Mouse (Mus musculus) c-Kit-positive CD71-positive TER-119-positive erythroid progenitor cells, embryonic 14.5 days (primary cell): ENCODE data around the gene Idua.

Experiments used
- DNase-seq: peaks from one replicate; pipeline ENCODE4 v3.0.0-alpha.2; 2013; ENCODE audit warnings: low spot score

The Idua gene

DNA sequence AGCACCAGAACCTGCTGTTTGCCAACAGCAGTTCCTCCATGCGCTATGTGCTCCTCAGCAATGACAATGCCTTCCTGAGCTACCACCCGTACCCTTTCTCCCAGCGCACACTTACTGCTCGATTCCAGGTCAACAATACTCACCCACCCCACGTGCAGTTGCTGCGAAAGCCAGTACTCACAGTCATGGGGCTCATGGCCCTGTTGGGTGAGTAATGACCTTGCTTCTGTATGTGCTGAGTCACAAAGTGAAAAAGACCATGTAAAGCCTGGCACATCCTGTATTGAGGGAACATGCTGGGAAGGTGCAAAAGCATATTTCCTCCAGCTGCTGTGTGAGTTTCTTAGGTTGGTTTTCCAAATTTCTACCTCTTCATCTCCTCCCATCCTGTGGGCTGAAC lies 20.7 kb downstream of the Idua start:
- DNase-seq: no peak

DNA sequence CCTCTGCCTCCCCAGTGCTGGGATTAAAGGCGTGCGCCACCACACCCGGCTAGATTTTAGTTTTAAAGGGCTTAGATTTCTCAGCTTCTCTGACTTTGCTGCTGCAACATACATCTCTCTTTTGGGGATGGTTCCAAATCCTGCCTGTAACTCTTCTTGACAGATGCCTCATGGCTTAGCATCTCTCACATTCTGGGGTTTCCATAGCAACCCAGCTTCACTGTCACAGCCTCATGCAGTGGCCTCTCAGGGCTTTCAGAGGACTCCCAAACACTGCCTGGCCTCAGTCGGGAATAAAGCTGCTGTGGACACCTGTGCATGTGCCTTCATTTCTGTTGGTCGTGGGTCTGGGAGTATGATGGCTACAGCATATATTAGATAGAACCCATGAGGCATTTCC lies 29.0 kb downstream of the Idua start:
- DNase-seq: no peak

DNA sequence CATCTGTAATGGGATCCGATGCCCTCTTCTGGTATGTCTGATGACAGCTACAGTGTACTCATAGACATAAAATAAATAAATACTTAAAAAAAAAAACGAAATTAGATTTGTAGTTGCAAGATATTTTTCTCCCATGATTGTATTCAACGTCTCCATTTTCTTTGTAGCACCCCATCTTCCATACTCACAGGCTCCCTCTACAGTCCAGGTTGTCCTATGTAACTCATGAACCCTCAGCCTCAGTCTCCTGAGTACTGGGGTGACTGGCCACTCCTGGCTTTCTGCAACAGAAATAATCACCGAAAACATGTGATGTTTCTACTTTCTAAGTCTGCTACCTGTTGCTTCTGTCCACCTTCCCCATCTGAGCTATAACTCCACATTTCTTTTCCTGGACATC lies 31.0 kb downstream of the Idua start:
- DNase-seq: no peak

DNA sequence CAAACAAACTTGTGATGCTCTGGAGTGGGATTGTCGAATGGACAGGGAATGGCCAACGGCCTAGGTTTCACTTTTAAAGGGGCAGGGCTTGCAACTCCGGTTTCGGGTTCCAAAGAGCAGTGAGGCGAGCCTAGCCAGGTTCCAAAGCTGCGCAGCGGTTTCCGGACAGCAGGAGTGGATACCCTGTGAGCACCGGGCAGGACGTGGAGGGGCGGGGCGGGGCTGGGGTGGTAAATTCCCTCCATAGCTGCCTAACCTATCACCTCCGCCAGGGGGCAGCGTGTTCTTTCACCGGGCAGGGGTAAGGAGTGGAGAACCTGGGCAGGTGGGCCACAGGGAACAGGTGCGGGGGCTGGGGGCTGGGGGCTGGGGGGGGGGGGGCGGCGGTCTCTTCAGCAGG lies 32.1 kb downstream of the Idua start, which contains the start of gene Fgfrl1:
Gene Fgfrl1, plus strand, starts transcription at position 112 of the 400 bp plus-strand sequence.
- peak; percentile 72 for DNase-seq

DNA sequence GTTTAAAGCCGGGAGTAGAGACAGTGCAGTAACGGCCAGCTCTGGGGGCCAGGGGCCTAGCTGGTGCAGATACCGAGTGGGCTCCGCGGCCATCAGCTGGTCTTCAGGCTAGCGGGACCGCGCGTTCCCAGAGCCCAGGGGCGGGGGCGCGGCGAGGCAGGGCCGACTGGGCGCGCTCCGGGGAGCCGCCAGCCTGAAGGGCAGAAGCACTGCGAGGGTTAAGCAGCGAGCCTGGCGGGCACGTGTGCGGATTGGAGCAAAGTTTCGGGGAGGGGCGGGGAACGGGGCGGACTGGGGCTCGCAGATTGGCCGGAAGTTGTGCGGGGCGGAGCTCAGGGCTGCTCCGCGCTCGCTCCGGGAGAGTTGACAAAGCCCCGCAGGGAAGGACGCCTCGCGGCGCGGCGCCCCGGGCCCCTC lies 33.7 kb downstream of the Idua start:
- peak; percentile 90 for DNase-seq

DNA sequence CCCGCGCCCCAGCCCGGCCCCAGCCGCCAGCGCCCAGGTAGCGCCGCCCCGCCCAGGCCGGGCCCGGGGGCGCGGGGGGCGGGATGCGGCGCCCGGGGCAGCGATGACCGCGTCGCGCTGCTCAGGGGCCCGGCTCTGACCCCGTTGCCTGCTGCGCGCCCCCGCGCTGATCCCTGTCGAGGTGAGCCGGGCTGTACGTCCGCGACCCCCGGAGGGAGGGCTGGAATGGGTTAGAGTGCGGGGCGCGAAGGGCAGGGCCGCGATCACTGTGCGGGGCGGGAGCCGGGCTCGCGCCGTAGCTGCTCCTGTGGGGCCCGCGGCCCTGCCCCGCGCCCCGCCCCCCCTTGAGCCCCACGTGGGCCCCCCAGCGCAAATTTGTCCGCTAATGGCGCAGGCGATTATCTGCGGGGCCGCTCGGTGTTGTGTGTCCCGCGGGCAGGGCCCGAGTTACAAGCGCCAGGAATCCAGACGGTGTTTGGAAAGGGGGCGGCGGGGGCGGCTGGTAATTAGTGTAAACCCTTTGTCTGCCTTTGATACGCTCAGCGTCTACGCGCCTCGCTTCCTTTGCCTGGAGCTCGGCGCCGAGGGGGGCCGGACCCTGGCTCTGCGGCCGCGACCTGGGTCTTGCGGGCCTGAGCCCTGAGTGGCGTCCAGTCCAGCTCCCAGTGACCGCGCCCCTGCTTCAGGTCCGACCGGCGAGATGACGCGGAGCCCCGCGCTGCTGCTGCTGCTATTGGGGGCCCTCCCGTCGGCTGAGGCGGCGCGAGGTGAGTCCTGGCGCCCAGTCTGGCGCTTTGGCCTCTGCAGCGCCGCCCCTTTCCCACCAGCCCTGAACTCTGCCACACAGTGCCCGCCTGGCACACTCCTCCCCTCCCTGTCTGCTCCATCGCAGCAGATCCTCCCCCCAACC lies 34.5 kb downstream of the Idua start:
- DNase-seq: no peak

DNA sequence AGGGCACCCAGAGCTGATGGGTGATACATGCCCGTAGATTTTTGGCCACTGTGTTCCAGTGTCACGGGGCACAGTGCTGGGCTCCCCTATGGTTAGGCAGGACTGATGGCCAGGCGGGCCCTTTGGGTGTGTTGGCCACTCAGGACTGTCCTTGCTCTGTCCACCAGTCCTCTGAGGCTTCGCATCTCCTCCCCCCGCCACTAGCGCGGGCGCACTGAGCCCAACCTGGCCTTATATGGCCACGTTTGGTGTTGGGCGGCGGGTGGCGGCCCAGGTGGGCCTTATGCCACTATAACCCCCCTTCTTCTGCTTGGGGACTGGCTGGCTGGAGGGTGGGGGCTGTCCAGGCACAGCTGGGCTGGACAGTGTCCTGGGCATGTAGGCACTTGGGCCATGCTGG lies 35.7 kb downstream of the Idua start:
- no peak for DNase-seq

DNA sequence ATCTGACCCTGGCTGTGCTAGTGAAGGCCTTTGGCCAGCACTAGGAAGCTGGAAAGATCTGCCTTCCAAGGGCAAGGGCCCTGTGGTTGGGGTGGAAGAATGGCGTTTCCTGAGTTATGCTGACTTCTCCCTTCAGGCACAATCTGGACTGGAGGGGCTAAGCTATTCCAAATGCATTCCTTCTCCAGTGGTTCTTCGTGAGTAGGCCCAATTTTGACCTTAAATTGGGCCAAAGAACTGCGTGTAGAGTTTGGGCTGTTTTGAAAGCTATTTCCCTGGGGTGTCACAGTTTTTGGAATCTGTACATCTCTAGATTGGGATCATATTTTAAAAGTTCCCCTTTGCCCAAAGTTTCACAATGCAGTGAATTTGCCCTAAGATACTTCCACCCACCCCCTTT lies 36.4 kb downstream of the Idua start:
- DNase-seq: no peak

DNA sequence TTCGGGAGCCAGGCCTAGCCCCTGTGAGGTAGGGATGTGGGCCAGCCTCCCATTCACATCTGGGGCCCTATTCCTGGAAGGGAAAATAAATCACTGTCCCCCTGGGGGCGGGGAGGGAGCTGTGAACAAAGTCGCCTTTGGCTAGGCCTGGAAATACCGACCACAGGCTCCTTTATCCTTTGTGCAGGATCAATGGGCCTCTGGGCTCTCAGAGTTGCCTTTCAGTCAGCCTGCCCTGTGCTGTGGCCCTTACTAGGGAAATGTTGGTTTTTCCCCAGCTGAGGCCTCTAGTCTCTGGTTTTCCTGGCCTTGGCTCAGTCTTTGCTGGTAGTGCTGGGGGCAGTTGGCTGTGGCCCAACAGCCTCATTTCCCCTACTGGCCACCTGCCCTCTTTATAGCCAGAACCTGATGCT lies 37.2 kb downstream of the Idua start:
- DNase-seq: no peak

DNA sequence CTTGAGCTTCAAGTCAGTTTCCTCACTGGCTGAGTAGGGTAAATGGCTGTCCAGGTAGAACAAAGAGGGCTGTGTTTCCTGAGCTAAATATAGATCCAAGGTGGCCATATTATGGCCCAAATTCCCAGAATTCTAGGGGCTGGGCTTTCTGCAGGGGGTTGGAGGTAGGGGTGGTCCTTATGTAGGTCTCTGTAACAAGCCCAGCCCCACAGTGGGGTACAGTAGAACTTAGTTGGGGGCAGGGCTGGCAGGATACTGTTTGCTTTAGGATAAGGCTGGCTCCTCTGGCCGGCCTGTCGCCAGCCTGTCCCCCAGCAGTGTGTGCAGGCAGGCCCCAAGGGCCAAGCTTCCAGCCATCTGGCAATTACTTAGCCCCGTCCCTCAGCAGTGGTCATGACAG lies 40.2 kb downstream of the Idua start:
- DNase-seq: no peak

DNA sequence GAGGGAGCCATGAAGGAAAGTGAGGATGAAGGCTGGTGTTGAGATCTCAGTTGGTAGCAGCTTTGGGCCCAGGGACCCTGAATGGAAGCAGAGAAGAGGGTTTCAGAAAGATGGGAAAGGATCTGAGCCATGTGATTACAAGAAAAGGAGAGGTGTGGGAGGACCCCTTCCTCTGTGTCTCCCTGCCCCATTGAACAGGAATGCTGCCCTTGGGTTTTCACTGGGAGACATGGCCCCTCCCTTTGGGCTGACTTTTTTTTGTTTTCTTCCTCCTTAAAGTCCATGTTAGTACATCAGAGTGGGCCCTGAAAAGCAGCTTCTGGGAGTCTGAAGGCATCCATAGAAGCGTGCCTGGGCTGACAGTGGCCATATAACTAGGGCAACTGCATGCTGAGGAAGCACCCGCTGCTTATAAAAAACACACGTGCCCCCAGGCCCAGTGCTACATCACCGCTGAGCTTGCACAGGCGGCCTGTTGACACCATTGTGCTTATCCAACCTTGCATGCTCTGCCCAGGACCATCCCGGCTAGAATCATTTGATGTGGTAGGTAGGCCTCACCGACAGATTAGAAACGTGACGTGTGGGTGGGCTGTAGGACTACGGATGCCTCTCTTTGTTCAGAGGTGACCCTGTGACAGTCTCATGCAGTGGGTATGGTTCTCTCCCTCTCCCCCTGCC lies 41.4 kb downstream of the Idua start:
- DNase-seq: no peak

DNA sequence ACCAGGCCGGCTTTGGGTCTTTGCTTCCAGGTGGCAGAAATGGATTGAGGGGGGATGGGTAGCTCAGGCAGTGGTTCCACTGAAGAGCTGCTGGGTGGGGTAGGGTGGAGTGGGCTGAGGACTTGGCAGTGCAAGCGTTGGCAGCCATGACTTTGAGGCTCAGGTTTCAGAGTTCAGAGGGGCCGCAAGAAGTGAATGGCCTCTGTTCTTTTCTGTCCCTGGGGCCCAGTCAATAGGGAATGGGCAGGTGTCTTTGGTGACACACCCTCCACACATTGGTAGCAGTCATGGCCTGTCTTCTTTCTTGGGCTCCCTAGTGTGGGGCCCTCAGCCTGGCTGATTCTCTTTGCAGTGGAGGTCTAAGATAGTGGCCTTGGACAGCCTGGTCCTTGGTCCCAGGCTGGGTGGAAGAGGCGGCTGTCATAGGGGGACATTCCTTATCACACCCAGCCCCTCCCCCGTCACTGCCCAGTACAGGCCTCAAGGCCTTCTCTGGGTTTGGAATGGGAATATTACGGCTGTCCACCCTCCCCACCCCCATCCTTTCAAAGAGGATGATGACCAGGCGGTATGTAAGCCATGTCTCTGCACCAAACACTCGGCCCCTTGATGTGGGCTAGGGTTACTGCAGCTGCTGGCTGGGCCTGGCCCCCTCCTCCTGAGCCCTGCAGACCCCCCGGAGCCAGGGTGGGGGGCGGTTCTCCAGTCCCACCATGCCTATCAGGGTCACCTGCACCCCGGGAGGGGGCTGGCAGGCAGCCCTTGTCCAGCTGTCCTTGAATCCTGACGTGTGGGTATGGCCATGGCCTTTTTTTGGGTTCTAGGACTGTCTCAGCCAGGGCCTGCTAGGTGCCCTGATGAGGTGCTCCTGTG lies 43.9 kb downstream of the Idua start:
- DNase-seq: no peak

DNA sequence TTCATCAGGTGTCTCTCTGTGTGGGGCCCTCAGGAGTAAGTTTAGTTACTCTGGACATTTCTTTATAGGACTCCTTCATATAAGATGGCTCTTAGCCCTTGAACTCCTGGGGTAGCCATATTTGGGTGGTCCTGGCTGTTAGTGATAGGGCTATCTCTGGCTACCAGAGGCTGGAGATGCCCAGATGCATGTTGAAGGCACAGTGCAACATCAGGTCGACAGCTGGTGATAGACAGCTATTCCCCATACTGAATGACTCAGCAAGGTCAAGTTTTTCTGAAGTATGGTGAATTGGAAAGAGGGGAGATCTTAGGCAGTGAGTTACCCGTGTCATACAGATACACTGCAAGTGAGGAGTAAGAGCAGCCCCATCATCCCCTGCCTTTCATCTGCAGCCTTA lies 47.6 kb downstream of the Idua start:
- no peak for DNase-seq

DNA sequence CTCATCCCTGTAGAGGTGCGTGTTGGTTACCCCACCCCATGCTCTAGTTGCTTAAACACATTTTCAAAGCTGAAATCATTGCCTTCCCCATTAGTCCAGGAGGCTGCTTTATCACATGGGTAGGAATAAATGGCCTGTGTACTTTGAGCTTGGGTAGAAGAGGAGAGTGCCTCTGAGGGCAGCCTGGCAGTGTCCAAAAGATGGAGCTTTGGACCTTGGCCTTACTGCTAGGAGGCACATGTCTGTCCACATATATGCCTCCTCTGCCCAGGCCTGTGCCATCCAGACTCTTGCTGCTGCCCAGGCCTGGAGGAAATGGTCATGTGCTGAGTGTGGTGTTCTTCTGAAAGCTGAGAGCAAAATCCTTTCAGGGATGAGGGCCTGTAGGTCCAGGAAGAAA lies 48.3 kb downstream of the Idua start:
- DNase-seq: no peak

DNA sequence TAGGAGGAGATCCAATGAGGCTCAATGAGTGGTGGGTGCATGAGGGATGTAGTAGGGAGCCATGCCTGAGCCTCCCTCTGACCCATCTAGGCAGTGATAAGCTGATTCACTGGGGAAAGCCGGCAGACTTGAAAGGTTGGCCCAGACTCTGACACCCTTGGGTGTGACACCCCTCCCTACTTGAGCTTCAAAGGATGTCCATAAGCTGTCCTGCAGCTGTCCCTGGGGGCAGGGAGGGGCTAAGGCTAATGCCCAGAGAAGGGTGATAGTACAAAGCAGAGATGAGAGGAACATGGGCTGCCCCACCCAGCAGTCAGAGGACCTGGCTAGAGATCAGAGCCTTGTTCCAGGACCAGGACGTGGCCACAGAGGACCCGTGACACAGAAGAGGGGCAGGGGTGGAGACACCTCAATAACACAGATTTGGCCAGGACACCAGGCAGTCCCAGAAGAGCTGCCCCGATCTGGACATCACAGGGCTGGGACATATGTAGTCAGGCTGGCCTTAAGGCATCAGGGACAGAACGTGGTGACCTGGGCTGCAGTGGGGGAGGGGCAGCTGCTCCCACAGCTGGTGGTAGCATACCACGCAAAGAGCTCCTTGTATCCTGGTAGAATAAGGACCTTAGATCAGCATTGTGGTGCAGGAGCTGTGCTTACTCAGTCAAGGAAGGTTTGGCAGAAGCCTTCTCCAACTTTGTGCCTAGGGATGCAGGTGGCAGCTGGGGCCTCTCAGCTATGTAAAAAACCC lies 49.0 kb downstream of the Idua start:
- no peak for DNase-seq

DNA sequence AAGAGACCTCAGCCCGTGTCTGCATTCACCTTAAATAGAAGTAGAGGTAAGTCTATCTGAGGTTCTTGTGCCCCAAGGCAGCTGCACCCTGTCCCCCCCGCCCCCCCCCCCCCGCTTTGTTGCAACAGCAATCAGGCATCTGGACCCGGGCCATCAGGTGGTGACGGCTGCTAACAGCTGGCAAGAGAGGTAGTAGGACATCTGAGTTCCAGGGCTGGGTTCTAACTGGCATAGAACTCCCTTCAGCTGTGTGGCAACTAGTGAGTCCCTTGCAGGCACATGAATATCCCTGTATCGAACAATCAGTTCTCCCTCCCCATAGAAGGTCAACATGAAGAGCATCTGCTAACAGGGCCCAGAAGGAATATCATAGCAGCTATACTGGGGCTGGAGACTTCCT lies 51.8 kb downstream of the Idua start:
- DNase-seq: no peak

DNA sequence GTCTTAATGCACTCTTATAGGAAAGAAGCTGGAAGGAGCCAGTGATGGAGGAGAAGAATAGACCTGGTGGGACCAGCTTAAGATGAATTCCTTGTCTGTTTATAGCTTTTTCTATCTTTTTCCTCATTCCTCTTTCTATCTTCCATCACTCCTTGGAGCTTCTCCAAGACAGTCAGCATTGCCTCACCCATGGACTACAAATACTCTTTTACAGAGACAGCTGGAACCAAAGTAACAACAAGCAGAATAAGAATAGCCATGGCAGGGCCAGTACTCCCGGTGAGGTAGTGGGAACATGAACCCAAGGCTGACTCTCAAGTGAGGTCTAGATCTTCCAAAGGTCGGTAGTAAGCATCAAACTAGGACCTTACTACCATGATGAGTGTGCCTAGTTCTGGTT lies 53.0 kb downstream of the Idua start:
- DNase-seq: no peak

DNA sequence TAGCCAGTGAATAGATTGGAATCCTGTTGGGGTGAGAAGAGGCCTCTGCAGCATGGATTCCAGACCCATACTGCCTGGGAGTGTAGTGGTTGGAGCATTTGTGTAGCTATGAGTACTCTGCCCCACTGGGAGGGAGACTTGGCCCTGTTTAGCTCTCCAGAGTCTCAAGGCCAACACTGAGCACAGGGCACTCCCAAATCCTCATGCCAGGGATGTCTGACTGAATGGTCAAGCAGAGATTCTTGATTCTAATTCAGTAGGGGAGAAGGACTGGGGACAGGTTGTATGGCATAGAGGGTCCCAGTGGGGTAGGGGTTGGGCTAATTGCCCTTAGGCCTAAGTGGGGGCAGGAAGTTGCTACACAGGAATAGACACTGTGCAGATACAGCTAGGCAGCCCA lies 53.6 kb downstream of the Idua start:
- DNase-seq: no peak

DNA sequence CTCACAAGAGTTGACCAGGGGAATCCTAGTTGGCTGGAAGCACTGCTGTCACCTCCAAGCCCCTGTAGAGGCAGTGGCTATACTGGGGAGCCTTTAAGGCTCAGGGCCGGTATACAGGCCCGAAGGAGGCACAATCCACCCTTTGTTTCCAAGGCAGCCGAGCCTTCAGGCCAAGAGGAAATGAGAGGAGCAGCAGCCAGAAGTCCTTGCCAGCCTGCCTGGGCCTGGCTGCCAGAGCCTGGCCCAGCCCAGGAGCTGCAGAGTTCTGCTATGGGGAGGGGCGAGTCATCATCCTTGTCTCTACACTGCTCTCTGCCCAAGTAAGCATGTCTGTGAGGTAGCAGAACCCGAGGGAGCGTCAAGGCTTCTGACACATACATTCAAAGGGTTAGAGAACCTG lies 54.0 kb downstream of the Idua start:
- DNase-seq: no peak

DNA sequence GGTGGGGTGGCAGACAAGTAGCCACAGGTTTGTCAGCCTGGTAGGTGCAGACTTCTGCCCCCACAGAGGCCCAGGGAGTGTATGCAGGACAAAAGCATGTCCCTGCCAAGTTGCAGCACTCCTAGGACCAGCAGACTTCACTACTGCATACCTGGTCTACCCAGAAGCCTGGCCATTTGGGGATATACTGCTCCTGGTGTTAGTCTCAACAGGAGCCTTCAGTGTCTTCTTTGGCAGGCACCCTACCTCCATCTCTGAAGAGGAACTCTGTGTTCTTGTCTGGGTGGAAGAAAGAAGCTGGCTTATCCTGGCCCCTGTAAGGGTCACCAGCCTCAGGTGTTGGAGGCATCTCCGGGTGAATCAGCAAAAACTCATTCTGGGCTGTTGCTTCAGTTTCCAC lies 55.8 kb downstream of the Idua start:
- DNase-seq: no peak

DNA sequence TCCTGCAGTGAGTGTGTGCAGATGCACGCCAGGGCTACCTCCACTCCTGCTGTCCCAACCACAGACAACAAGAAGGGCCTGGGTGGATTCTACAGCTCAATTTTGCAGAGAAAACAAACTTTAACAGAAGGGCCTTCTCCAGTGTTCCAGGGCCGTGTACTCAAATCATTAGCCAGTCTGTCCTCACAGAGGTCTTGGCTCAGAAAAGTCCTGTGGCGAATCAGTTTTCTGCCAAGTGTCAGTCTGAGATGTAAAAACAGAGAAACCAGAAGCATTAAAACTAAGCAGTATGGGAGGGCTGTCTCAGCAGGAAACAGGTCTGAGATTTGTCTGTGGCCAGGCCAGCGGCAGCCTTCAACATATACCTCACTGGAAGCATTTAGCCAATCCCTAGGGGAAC lies 57.9 kb downstream of the Idua start:
- no peak for DNase-seq

DNA sequence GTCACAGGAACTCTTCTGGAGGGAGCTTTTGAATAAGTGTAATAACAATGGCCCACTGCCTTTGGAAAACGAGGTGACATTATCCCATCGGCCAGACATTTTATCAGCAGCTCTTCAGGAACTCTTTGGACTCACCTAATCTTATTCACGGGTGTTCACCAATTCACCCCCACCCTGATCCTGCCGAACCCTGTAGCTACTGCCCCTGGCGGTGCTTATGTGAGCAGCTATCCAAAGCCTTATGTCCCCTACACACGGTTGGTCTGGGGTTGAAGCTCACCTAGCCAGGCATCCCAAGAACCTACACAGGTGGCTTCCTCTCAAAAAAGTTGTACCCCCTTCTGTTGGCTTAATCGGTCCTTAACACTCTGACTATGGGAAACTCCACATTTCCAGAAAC lies 59.6 kb downstream of the Idua start:
- DNase-seq: no peak
